Mouse (Mus musculus): ENCODE data around the gene Socs2.

- TF ChIP-seq CTCF (conservative IDR thresholded peaks at IDR 0.05; ENCODE audit: low read length) (no peak), NANOG (IDR thresholded peaks at IDR 0.05; ENCODE audit: borderline replicate concordance, low read length) (no peak), POU5F1 (IDR thresholded peaks at IDR 0.05; ENCODE audit: borderline replicate concordance, low read length) (no peak)
Measured at GRCm38 (mm10) chr10:95430271-95430670, 13.3 kb upstream of the Socs2 start.
